Mouse (Mus musculus) erythroblast, embryonic 14.5 days (primary cell): ENCODE data around the gene Shisal1.

Experiments
- GATA1 ChIP-seq: IDR thresholded peaks from 2 replicates; pipeline ENCODE4 v1.6.1; 2012; ENCODE audit warnings: low read length, inconsistent platforms, mixed read lengths
- TAL1 ChIP-seq: IDR thresholded peaks from 3 replicates; pipeline ENCODE4 v1.6.1; 2012; ENCODE audit warnings: low read length, inconsistent platforms, mixed read lengths

GRCm38 (mm10) chr15:84450441-84451183 lies 3.7 kb upstream of the Shisal1 start:
- no peak for TF ChIP-seq GATA1
- no peak for TF ChIP-seq TAL1
